Mouse (Mus musculus) frontal cortex, postnatal 36 days (tissue): ENCODE data around the gene Vwa5b2.

ENCODE experiments used
- DNase-seq, 2 experiments: peaks; one replicate each; pipeline ENCODE4 v3.0.0; 2022; ENCODE audit warnings: low spot score in 2 of 2

Vwa5b2 gene

GRCm38 (mm10) chr16:20589366-20589938 is at the start of gene Vwa5b2:
Vwa5b2 (plus strand) TSS chr16:20589471.
- DNase-seq, result peak; percentile 45 to 55

GRCm38 (mm10) chr16:20539649-20540048 is 49.6 kb upstream of the Vwa5b2 start:
- no peak for DNase-seq

DNA sequence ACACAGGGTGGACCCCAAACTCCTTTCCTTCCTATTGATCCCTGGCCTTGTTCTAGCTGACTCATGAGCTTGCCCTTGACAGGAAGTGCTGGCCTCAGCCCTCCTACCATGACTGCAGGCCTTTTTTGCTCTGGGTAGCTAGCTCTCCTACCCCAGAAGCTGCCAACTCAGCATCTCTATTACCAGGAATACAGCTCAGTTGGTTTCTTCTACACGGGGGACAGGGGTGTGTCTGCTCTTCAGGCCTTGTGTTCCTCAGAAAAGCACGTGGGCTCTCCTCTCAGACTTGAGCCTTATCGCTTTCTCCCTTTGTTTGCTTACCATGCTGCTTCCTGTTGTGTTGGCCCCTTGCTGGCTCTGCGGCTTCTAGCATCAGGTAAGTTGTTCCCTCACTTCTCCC is 48.8 kb upstream of the Vwa5b2 start:
- DNase-seq, result no peak

DNA sequence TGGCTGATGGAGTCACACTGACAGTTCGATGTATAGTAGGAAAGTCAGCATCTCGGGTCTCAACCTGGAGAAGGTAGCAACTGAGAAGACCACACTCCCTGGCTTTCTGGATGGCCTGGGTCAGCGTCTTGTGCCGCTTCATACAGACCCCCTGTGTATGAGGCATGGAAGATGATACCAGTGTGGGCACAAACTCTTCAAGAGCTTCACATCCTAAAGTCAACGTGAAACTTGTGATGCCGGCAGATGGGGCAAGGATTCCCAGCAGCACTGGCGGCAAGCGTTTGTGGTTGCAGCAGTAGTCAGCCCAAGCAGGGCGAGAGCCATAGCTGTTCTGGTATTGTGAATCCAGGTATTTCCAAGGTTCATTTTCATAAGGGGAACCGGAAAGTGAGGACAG is 43.6 kb upstream of the Vwa5b2 start:
- DNase-seq, result no peak

DNA sequence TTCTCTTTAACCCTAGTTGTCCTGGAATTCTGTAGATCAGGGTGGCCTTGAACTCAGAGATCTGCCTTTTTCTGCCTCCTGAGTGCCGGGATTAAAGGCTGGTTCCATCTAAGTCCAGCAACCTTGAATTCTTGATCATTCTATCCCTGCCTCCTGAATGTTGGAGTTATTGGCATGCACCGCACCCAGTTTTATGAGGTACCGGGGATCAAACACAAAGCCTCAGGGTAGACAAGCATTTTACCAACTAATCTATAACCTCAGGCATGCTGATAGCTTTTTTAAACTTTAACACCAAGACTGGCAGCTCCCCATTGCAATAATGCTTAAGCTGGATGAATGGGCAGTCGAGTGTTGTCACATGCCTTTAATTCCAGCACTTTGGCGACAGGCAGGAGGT is 41.8 kb upstream of the Vwa5b2 start:
- DNase-seq, result no peak

- peak; percentile 98 for DNase-seq
Measured at GRCm38 (mm10) chr16:20548096-20548948, 40.9 kb upstream of the Vwa5b2 start, which contains the start of gene Abcf3. Abcf3 (plus strand) TSS chr16:20548577.

DNA sequence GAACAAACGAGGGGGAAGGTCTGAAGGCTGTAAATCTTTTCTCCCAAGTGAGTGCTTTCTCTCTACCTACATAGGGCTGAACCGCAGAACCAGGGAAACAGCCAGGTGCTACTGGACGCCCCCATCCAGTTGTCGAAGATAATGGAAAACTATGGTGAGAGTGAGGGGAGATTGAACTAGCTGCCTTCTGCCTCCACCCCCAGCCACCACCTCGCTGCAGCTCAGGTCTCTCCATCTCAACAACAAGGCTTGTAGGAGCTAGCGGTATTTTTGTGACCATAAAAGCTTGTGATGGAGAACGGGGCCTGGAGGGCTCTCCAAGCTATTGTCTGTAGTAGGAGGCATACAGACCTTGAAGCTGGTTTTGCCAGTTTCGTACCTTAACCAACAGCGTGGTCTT is 40.1 kb upstream of the Vwa5b2 start:
- DNase-seq, result no peak

- no peak for DNase-seq
Measured at GRCm38 (mm10) chr16:20551691-20552090, 37.6 kb upstream of the Vwa5b2 start.

DNA sequence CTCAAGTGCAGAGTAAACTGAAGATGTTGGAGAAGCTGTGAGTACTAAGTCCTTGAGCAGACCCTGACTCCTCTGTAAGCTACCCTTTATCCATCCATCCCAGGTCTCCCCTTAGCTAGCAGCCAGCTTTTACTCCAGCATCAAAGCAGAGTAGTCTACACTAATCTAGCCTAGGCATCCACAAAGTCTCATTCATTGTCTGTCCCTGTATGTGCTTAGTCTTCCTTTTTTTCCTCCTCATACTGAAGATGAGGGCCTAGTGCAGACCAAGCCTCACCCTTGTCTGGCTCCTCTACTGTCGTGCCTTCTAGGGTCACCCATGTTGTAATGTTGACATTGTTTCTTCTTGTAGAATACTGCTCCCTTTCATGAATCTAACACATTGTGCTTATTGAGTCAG is 36.7 kb upstream of the Vwa5b2 start:
- no peak for DNase-seq

DNA sequence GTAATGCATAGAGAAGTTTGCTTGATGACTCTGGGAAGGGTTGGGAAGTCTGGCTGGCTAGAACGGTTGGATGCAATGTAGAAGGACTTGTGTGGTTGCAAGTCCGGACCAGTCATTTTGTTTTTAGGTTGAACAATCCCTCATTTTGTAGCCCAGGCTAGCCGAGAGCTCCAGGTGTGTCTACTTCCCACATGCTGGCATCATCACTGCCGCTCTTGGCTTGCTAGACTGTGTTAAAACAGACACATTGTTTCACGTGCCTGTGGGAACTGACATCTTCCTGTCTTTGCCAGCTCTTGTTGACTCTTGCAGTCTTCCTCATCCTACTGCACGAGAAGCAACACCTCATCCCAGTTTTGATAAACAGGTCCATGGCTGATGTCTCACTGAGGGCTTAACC is 34.3 kb upstream of the Vwa5b2 start:
- no peak for DNase-seq

DNA sequence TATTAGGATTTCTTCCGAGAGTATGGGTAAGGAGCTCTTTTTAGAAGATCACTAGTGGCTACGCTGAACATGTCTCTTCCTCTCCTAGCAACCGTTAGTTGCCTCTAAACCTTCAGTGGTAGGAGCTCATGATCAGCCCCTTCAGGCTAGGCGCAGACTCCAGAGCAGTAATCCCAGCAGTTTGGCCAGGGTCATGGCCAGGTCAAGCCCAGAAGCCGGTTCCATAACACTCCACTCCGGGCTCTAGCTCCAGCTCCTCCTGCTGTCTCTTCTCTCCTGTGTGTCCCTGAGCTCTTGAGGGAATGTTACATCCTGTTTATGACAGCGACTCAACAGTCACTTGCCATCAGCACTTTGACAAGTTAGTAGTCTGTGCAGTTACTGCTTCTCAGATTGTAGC is 31.9 kb upstream of the Vwa5b2 start:
- DNase-seq, result no peak

GRCm38 (mm10) chr16:20565075-20565474 is 24.2 kb upstream of the Vwa5b2 start:
- no peak for DNase-seq

DNA sequence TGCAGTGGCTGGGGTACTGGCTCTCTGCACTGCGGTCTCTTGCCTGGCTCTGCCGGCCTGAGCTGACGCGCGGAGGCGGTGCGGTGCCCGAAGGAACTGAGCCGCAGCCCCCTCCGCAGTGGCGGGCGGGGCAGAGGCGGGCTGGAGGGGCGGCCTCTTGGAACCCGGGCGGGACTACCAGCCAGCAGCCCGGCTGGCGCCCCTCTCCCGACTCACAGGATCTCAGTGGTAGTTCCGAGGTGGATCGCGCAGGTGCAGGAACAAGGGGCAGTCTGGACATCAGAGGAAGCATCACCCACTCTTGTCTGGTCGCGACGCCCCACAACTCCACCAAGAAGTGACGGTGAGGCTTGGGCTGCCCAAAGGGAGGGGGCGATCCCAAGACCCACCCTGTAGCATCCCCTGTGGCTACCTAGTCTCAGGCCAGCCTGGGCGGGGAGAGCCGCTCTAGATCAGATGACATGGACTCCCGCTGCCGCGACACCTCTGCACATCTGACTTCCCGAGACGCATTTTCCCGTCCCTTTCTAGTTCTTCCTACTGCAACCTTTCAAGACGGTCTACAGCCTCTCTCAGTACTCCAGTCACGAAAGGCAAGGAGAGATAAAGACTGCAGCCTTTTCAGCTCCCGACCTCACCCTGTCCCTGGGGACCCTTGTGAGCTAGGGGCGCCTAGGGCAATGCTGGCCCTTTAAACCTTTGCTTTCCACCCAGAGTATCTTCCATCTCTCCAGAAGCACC is 838 bp downstream of the Vwa5b2 start:
- peak; percentile 59 to 66 for DNase-seq

DNA sequence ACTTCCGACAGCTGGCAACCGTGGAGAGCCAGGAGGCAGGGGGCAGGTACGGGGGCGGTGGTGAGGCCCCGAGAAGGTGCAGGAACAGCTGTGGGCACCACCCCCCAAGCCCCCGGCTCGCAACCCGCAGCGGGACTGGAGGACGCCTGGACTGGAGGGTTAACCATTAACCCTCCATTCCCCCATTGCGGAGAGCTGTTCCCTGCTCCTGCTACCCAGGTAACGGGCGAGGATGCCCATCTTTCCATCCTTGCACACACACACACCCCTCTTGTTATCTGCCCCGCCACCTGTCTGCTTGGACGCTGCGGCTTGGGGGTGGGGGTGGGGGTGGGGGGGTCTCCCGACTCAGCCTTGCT is 1.4 kb downstream of the Vwa5b2 start:
- no peak for DNase-seq

- no peak for DNase-seq
Measured at GRCm38 (mm10) chr16:20591076-20591705, 1.9 kb downstream of the Vwa5b2 start.

- DNase-seq, result no peak
Measured at GRCm38 (mm10) chr16:20595060-20595673, 5.9 kb downstream of the Vwa5b2 start.

- DNase-seq, result no peak
Measured at GRCm38 (mm10) chr16:20595737-20596136, 6.5 kb downstream of the Vwa5b2 start.

DNA sequence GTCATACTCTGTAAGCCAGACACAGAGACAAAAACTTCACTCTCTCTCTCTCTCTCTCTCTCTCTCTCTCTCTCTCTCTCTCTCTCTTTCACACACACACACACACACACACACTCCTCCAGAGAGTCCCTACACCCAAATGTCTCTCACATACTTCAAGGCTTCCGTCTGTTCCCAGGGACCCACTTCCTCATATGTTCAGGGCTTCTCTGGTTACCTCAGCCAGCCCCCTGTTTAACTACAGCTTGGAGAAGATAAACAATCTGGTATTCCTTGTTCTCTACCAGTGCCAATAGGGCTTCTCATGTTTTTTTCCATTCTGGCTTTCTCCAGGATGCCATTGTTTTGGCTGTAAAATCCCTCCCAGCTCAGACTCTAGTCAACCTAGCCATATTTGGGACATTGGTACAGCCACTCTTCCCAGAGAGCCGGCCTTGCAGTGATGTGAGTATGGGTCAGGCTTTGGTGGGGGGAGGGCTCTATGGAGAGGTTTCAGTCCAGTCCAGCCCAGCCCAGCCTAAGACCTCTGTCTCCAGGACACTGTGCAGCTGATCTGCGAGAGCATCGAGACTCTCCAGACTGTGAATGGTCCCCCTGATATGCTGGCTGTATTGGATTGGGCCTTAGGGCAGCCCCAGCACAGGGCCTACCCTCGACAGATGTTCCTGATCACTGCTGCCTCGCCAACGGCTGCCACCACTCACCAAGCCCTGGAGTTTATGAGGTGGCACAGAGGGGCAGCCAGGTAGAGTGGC is 7.6 kb downstream of the Vwa5b2 start:
- no peak for DNase-seq

DNA sequence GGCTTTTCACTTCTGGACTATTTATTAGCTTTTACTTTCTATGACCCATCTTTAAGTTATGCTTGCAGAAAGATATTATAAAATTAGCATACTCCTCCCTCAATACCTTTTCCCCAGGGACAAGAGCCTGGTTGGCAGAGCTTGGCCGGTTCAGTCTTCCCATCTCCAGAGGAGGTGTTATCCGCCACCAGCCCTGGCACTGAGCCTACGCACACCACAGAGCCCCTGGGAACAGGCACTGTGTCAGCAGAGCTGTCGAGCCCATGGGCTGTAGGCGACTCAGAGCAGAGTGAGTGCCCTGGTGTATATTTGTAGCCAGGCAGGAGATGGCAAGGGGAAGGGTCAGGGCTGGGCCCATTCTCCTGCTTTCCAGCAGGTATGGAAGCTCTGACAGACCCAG is 11.2 kb downstream of the Vwa5b2 start:
- DNase-seq, result no peak

GRCm38 (mm10) chr16:20604705-20605104 is 15.4 kb downstream of the Vwa5b2 start:
- no peak for DNase-seq
